9 mouse cellular contexts compared by ENCODE assay signal in genomic region chr1:191855136-191855878, GRCm38 (mm10). TPM values are rescaled to one million over a fixed set of nuclear protein-coding genes. Genes with fewer than 3 reads are reported as not detected.
DNase-seq lines count a peak whose midpoint lies in the region; ATAC-seq and TF ChIP-seq lines count a peak whose summit lies in the region.
"Had no signal": no experiment of that assay in that cellular context is flagged by ENCODE, and none has a peak within 500 bp of the region (broad histone marks: within the 10 kb centered on the region; RNA-seq: fewer than 3 reads in every experiment).

No protein-coding gene starts in this region.

- no peak overlapping the region for H3K4me3 ChIP-seq in heart, postnatal 0 days (ENCODE audit: low read depth, low read length)
- H3K4me3 ChIP-seq: hindbrain, embryonic 15.5 days had no signal

- H3K9ac ChIP-seq in heart, postnatal 0 days (replicated peaks; ENCODE audit: low read depth, low read length), result no peak overlapping the region
- H3K9ac ChIP-seq: hindbrain, embryonic 15.5 days had no signal

- peaks cover 3% of the 10 kb centered on the region; the same call in 1 of the 2 replicates for H3K9me3 ChIP-seq in heart, postnatal 0 days (replicated peaks; ENCODE audit: control insufficient read depth, low read length)
- H3K9me3 ChIP-seq: hindbrain, embryonic 15.5 days had no signal

- peaks cover 13% of the 10 kb centered on the region; the same call in 1 of the 2 replicates for H3K4me1 ChIP-seq in heart, postnatal 0 days (ENCODE audit: control insufficient read depth, insufficient read depth)
- H3K4me1 ChIP-seq: hindbrain, embryonic 15.5 days had no signal

- no peak for TF ChIP-seq EP300 in heart, postnatal 0 days (IDR thresholded peaks at IDR 0.05; ENCODE audit: low read depth)

- no peak overlapping the region for H3K4me2 ChIP-seq in heart, postnatal 0 days (ENCODE audit: low read depth, low read length)
- H3K4me2 ChIP-seq: hindbrain, embryonic 15.5 days had no signal

- WGBS in heart, postnatal 0 days, result 29% methylated on average over 10 of the region's 10 CpGs

- DNase-seq in heart, postnatal 0 days (ENCODE audit: low spot score), result peak; percentile 51
- no peak for DNase-seq in heart, adult 11 months
- DNase-seq in MN1 (ENCODE audit: low spot score), result peak; percentile 57
- DNase-seq in c-Kit-positive CD71-positive TER-119-positive erythroid progenitor cells, embryonic 14.5 days (ENCODE audit: low spot score), result peak; percentile 89
- no peak for DNase-seq in cerebellum, postnatal 10 days
- DNase-seq in lung, postnatal 14 days, result no peak
- DNase-seq in cerebellum, postnatal 25 days, result no peak

- H3K27me3 ChIP-seq in heart, postnatal 0 days (ENCODE audit: control insufficient read depth, insufficient read depth, low read length), result 0 out of 2 replicates have a peak, but pooled peaks cover 3% of the 10 kb centered on the region
- H3K27me3 ChIP-seq: hindbrain, embryonic 15.5 days had no signal

- ATAC-seq in heart, postnatal 0 days (ENCODE audit: insufficient read depth, low read depth), result peak; percentile 62; the same call in 1 of the 2 replicates
- peak; percentile 97 for ATAC-seq in megakaryocyte-erythroid progenitor cell, adult 5-6 weeks (replicated peaks; ENCODE audit: low FRiP score, low TSS enrichment, poor library complexity, severe bottlenecking)

- TF ChIP-seq CTCF in heart, postnatal 0 days (IDR thresholded peaks at IDR 0.05; ENCODE audit: low read depth), result no peak

- no peak overlapping the region for H3K27ac ChIP-seq in heart, postnatal 0 days (ENCODE audit: low read depth)
- H3K27ac ChIP-seq: hindbrain, embryonic 15.5 days had no signal

- H3K36me3 ChIP-seq in heart, postnatal 0 days (replicated peaks; ENCODE audit: control insufficient read depth, insufficient read depth, low read length), result no peaks in the 10 kb centered on the region
- H3K36me3 ChIP-seq: hindbrain, embryonic 15.5 days had no signal

RNA-seq across cellular contexts. Expression of gene Nek2, which starts 34.1 kb away (rescaled TPM):
- total RNA-seq in heart, postnatal 0 days (2014; rRNA removed; ENCODE audit: low replicate concordance), result 14.8 and 28.2 TPM in 2 replicates
- 9.4 and 11.7 TPM in 2 replicates for polyA plus RNA-seq in heart, postnatal 0 days (2015; fragmentation: Nextera tagmentation; extraction: Ambion mirVana)
- 23.4 and 29.8 TPM in 2 replicates for total RNA-seq in megakaryocyte-erythroid progenitor cell, adult 5-6 weeks (2014; fragmentation: Nextera tagmentation)
- total RNA-seq in megakaryocyte-erythroid progenitor cell, adult 5-6 weeks (2017), result 34.9 and 36.3 TPM in 2 replicates

RNA-seq across cellular contexts. Expression of gene Slc30a1, which starts 51.3 kb away (rescaled TPM):
- 18.2 and 20.0 TPM in 2 replicates for total RNA-seq in heart, postnatal 0 days (2014; rRNA removed; ENCODE audit: low replicate concordance)
- polyA plus RNA-seq in heart, postnatal 0 days (2015; fragmentation: Nextera tagmentation; extraction: Ambion mirVana), result 2.6 and 3.6 TPM in 2 replicates
- total RNA-seq in megakaryocyte-erythroid progenitor cell, adult 5-6 weeks (2014; fragmentation: Nextera tagmentation), result 4.4 and 5.5 TPM in 2 replicates
- total RNA-seq in megakaryocyte-erythroid progenitor cell, adult 5-6 weeks (2017), result 6.2 and 6.7 TPM in 2 replicates

Comparison
In these comparisons a context has a peak if more than half of its experiments do, and no peak if none do; other contexts are left out.
1. DNase-seq: peak in heart, postnatal 0 days (single experiment), MN1 (single experiment) and c-Kit-positive CD71-positive TER-119-positive erythroid progenitor cells, embryonic 14.5 days (single experiment); none in heart, adult 11 months (single experiment), cerebellum, postnatal 10 days (0 of 2), lung, postnatal 14 days (single experiment) and cerebellum, postnatal 25 days (0 of 2).